ENCODE assay signal across 8 mouse cellular contexts in the genomic region with DNA sequence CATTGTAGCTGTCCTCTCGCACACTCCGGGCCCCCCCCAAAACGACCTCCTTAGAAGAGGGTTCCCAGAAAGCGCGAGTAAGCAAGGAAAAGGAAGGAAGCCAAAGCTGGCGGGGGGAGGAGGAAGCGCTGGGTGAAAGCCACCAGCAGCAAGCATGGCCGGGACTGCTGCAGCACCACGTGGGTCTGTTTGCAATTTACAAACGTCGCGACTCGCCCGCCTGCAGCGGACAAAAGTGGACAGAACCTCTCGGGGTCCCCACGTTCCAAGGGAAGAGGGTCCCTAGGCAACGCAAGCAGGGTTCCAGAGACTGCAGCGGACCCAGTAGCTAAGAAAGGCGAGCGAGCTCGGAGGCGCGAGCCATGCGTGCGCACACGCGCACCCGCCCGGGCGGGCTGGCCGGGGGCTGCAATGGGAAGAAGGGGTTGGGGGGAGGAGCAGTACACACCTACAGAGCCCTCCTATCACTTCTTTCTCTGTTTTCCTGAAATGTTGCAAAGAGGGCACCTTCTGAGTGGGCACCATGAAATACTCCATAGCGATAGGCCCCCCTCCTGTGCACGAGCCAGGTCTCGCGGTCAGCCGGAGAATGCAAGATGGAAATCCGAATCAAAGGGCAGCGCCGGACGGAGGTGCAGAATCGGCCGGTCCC. TPM values are rescaled to one million over a fixed set of nuclear protein-coding genes. Genes with fewer than 3 reads are reported as not detected.
A peak's percentile ranks its signal among the peaks of the same experiment; 100 is the strongest.
DNase-seq lines count a peak whose midpoint lies in the region; ATAC-seq and TF ChIP-seq lines count a peak whose summit lies in the region.

No protein-coding gene starts in this region.

- no peaks in the 10 kb centered on the region for H3K9me3 ChIP-seq in embryonic facial prominence, embryonic 15.5 days (replicated peaks)
- H3K9me3 ChIP-seq in heart, embryonic 11.5 days (replicated peaks; ENCODE audit: control insufficient read depth, low read length): no peaks in the 10 kb centered on the region
- H3K9me3 ChIP-seq in liver, embryonic 15.5 days (replicated peaks): no peaks in the 10 kb centered on the region
- H3K9me3 ChIP-seq in neural tube, embryonic 13.5 days: no peaks in the 10 kb centered on the region

- H3K9ac ChIP-seq in embryonic facial prominence, embryonic 15.5 days: peak overlapping the region; percentile 55
- peak overlapping the region; percentile 90 for H3K9ac ChIP-seq in heart, embryonic 11.5 days (ENCODE audit: low read depth, low read length)
- peak overlapping the region; percentile 73 for H3K9ac ChIP-seq in liver, embryonic 15.5 days
- peak overlapping the region; percentile 83 for H3K9ac ChIP-seq in neural tube, embryonic 13.5 days

- no peak for TF ChIP-seq CTCF in C2C12 (IDR thresholded peaks at IDR 0.05; ENCODE audit: control insufficient read depth, insufficient read depth, insufficient read length)

- peaks cover 38% of the 10 kb centered on the region for H3K79me3 ChIP-seq in C2C12 (ENCODE audit: low read depth)

- H3K4me2 ChIP-seq in embryonic facial prominence, embryonic 15.5 days (replicated peaks): peak overlapping the region; percentile 90
- H3K4me2 ChIP-seq in heart, embryonic 11.5 days: peak overlapping the region; percentile 96
- H3K4me2 ChIP-seq in liver, embryonic 15.5 days: peak overlapping the region; percentile 99
- H3K4me2 ChIP-seq in neural tube, embryonic 13.5 days: peak overlapping the region; percentile 93

- under 1% methylated on average over 43 of the region's 43 CpGs for WGBS in embryonic facial prominence, embryonic 15.5 days
- 0% methylated on average over 43 of the region's 43 CpGs for WGBS in heart, embryonic 11.5 days (ENCODE audit: insufficient replicate concordance)
- under 1% methylated on average over 43 of the region's 43 CpGs for WGBS in liver, embryonic 15.5 days (ENCODE audit: insufficient replicate concordance)
- WGBS in neural tube, embryonic 13.5 days: under 1% methylated on average over 42 of the region's 43 CpGs

- peak; percentile 40 for ATAC-seq in embryonic facial prominence, embryonic 15.5 days (ENCODE audit: insufficient number of reproducible peaks, low FRiP score, low TSS enrichment, low read depth)
- peak; percentile 24; the same call in 1 of the 2 replicates for ATAC-seq in heart, embryonic 11.5 days (replicated peaks; ENCODE audit: insufficient number of reproducible peaks, low FRiP score, low TSS enrichment)
- peak; percentile 16 for ATAC-seq in liver, embryonic 15.5 days (ENCODE audit: insufficient read depth)
- ATAC-seq in neural tube, embryonic 13.5 days (ENCODE audit: low read depth): peak; percentile 51

- peaks cover 54% of the 10 kb centered on the region for H3K79me2 ChIP-seq in C2C12 (ENCODE audit: control insufficient read depth, insufficient read depth)

- DNase-seq in adrenal gland, postnatal 4 days (ENCODE audit: low spot score in 2 of 2): peak; percentile 22 to 46
- DNase-seq in kidney, postnatal 14 days: peak; percentile 76
- DNase-seq in testis, postnatal 10 days (ENCODE audit: low spot score): peak; percentile 76

- no peaks in the 10 kb centered on the region for H3K27me3 ChIP-seq in C2C12 (ENCODE audit: control insufficient read depth, insufficient read depth, insufficient read length)
- no peaks in the 10 kb centered on the region for H3K27me3 ChIP-seq in embryonic facial prominence, embryonic 15.5 days
- H3K27me3 ChIP-seq in heart, embryonic 11.5 days (ENCODE audit: control insufficient read depth, insufficient read depth, low read length): no peaks in the 10 kb centered on the region
- peaks cover 7% of the 10 kb centered on the region; the same call in 1 of the 2 replicates for H3K27me3 ChIP-seq in liver, embryonic 15.5 days
- no peaks in the 10 kb centered on the region for H3K27me3 ChIP-seq in neural tube, embryonic 13.5 days

- peaks cover 37% of the 10 kb centered on the region for H3K4me1 ChIP-seq in embryonic facial prominence, embryonic 15.5 days
- peaks cover 13% of the 10 kb centered on the region for H3K4me1 ChIP-seq in heart, embryonic 11.5 days (ENCODE audit: control insufficient read depth, insufficient read depth, low read length)
- peaks cover 70% of the 10 kb centered on the region for H3K4me1 ChIP-seq in liver, embryonic 15.5 days (replicated peaks)
- peaks cover 25% of the 10 kb centered on the region for H3K4me1 ChIP-seq in neural tube, embryonic 13.5 days (replicated peaks)

- peak overlapping the region; percentile 96 for H3K27ac ChIP-seq in embryonic facial prominence, embryonic 15.5 days (replicated peaks)
- H3K27ac ChIP-seq in heart, embryonic 11.5 days (ENCODE audit: low read depth, low read length): peak overlapping the region; percentile 91
- H3K27ac ChIP-seq in liver, embryonic 15.5 days (replicated peaks): peak overlapping the region; percentile 87
- peak overlapping the region; percentile 94 for H3K27ac ChIP-seq in neural tube, embryonic 13.5 days (replicated peaks)

- peak overlapping the region; percentile 93 for H3K4me3 ChIP-seq in C2C12 (ENCODE audit: insufficient read depth, poor library complexity, severe bottlenecking)
- peak overlapping the region; percentile 60 for H3K4me3 ChIP-seq in embryonic facial prominence, embryonic 15.5 days (replicated peaks)
- H3K4me3 ChIP-seq in heart, embryonic 11.5 days (ENCODE audit: low read depth, low read length): peak overlapping the region; percentile 65
- H3K4me3 ChIP-seq in liver, embryonic 15.5 days (replicated peaks): peak overlapping the region; percentile 79
- peak overlapping the region; percentile 78 for H3K4me3 ChIP-seq in neural tube, embryonic 13.5 days

- H3K36me3 ChIP-seq in C2C12 (ENCODE audit: control insufficient read depth, insufficient read depth): peaks cover 17% of the 10 kb centered on the region
- 0 out of 2 replicates have a peak, but pooled peaks cover 4% of the 10 kb centered on the region for H3K36me3 ChIP-seq in embryonic facial prominence, embryonic 15.5 days
- H3K36me3 ChIP-seq in heart, embryonic 11.5 days (ENCODE audit: control insufficient read depth, insufficient read depth, low read length): no peaks in the 10 kb centered on the region
- H3K36me3 ChIP-seq in liver, embryonic 15.5 days (replicated peaks): 0 out of 2 replicates have a peak, but pooled peaks cover 6% of the 10 kb centered on the region
- no peaks in the 10 kb centered on the region for H3K36me3 ChIP-seq in neural tube, embryonic 13.5 days

- H3ac ChIP-seq in C2C12 (ENCODE audit: control insufficient read depth, insufficient read length, low read depth): peak overlapping the region; percentile 91

TF ChIP-seq in C2C12, 6 proteins besides CTCF, POLR2A, EP300 and RAD21:
- TF ChIP-seq MAX (IDR thresholded peaks at IDR 0.05): peak; percentile 93
- no peak for TF ChIP-seq MYOG (IDR thresholded peaks at IDR 0.05; ENCODE audit: control insufficient read depth, extremely low read depth, insufficient read length)
- peak; percentile 45 for TF ChIP-seq USF1 (IDR thresholded peaks at IDR 0.05; ENCODE audit: low read depth)
TF ChIP-seq in C2C12: peak in this region for 2.

RNA-seq across cellular contexts. Expression of a gene that starts 0.5 kb away (rescaled TPM):
- polyA plus RNA-seq in C2C12 (2012; fragmentation: generic; extraction: Trizol): 19.0 TPM
- 10 to 100 TPM; 16.6 to 19.2 TPM for total RNA-seq in adrenal gland, postnatal 4 days (2021)
- polyA plus RNA-seq in embryonic facial prominence, embryonic 15.5 days (2015; fragmentation: Nextera tagmentation; extraction: Ambion mirVana): 23.6 and 24.5 TPM in 2 replicates
- polyA plus RNA-seq in heart, embryonic 11.5 days (2014; fragmentation: Nextera tagmentation; extraction: Ambion mirVana): 7.3 and 9.4 TPM in 2 replicates
- 5.6 and 6.4 TPM in 2 replicates for polyA plus RNA-seq in liver, embryonic 15.5 days (2015; fragmentation: Nextera tagmentation; extraction: Ambion mirVana)
- 10.2 TPM in 2 replicates for polyA plus RNA-seq in neural tube, embryonic 13.5 days (2015; fragmentation: Nextera tagmentation; extraction: Ambion mirVana)

RNA-seq across cellular contexts. Expression of a gene that starts 17.5 kb away (rescaled TPM):
- 11.4 TPM for polyA plus RNA-seq in C2C12 (2012; fragmentation: generic; extraction: Trizol)
- 10 to 100 TPM; 21.8 to 42.0 TPM for total RNA-seq in adrenal gland, postnatal 4 days (2021)
- 42.1 and 52.8 TPM in 2 replicates for polyA plus RNA-seq in embryonic facial prominence, embryonic 15.5 days (2015; fragmentation: Nextera tagmentation; extraction: Ambion mirVana)
- 147 and 191 TPM in 2 replicates for polyA plus RNA-seq in heart, embryonic 11.5 days (2014; fragmentation: Nextera tagmentation; extraction: Ambion mirVana)
- polyA plus RNA-seq in liver, embryonic 15.5 days (2015; fragmentation: Nextera tagmentation; extraction: Ambion mirVana): 3.2 and 5.3 TPM in 2 replicates
- 28.9 and 31.8 TPM in 2 replicates for polyA plus RNA-seq in neural tube, embryonic 13.5 days (2015; fragmentation: Nextera tagmentation; extraction: Ambion mirVana)

RNA-seq across cellular contexts. Expression of a gene that starts 35.4 kb away (rescaled TPM):
- polyA plus RNA-seq in C2C12 (2012; fragmentation: generic; extraction: Trizol): 23.6 TPM
- total RNA-seq in adrenal gland, postnatal 4 days (2021): 10 to 100 TPM; 66.0 to 77.7 TPM
- polyA plus RNA-seq in embryonic facial prominence, embryonic 15.5 days (2015; fragmentation: Nextera tagmentation; extraction: Ambion mirVana): 33.2 and 33.4 TPM in 2 replicates
- 19.3 and 23.3 TPM in 2 replicates for polyA plus RNA-seq in heart, embryonic 11.5 days (2014; fragmentation: Nextera tagmentation; extraction: Ambion mirVana)
- polyA plus RNA-seq in liver, embryonic 15.5 days (2015; fragmentation: Nextera tagmentation; extraction: Ambion mirVana): 2.0 and 2.3 TPM in 2 replicates
- polyA plus RNA-seq in neural tube, embryonic 13.5 days (2015; fragmentation: Nextera tagmentation; extraction: Ambion mirVana): 22.2 and 28.8 TPM in 2 replicates

Comparison
In these comparisons a context has a peak if more than half of its experiments do, and no peak if none do; other contexts are left out.
1. Peak in every context shown above with its lines: DNase-seq, ATAC-seq, H3K4me3 ChIP-seq and H3K27ac ChIP-seq.